Mouse (Mus musculus): ENCODE measurements around the gene Nrxn3.

DNA sequence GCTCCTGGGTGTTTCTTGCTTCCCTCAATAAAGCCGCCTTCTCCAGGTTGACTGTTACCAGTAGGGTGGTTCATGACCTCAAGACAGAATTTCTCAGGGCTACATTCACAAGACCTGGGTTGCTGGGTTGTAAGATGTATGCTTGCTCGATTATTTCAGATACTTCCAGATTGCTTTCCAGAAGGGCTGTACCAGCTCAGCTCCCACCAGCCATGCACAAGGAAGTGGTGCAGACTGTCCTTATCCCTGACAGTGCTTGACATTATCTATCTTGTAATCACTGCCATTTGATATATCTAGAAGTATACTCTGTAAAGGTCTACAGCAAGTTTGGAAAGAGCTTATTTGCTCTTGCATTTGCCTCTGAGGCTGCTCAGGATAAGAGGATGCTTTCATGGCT is 374.9 kb downstream of the Nrxn3 start:
- no peak for TF ChIP-seq POLR2A (IDR thresholded peaks at IDR 0.05; ENCODE audit: borderline replicate concordance, low read depth, low read length)
- TF ChIP-seq CTCF (IDR thresholded peaks at IDR 0.05; ENCODE audit: low read depth, low read length) = no peak
